In the genomic region with DNA sequence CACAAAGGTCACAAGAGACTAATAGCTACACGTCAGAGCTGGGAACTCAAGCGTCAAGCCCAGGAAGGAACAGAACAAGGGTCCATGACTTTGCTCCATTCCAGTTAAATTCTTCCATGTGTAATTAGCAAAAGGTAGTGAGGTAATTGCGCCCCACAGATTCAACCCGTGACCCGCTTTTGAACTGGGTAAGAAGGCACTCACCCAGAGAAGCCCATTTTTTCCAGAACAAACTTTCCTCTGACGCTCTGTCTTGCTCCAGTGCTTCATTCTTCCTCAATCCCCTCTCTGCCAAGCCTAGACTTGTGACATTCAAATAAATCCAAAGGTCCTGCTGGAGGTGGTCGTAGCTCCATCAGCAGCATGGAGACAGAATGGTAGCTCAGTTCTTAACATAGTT, we compare ENCODE assay signal across 11 mouse cellular contexts.
"Had no signal": no experiment of that assay in that cellular context is flagged by ENCODE, and none has a peak within 500 bp of the region (broad histone marks: within the 10 kb centered on the region; RNA-seq: fewer than 3 reads in every experiment).

No protein-coding gene starts in this region.

- H3K4me3 ChIP-seq: intestine, embryonic 15.5 days; layer of hippocampus, adult 2 months had no signal

- H3K27me3 ChIP-seq: intestine, embryonic 15.5 days had no signal

- H3K27ac ChIP-seq: intestine, embryonic 15.5 days; layer of hippocampus, adult 2 months; liver, embryonic 14.5 days; macrophage had no signal

- DNase-seq: layer of hippocampus, adult 9-11 months; liver, postnatal 0 days; lung, embryonic 14.5 days; midbrain, embryonic 14.5 days; thymus, adult 18-20 months; thymus, postnatal 36 days had no signal

- H3K36me3 ChIP-seq: intestine, embryonic 15.5 days had no signal

- H3K9ac ChIP-seq: intestine, embryonic 15.5 days; liver, embryonic 14.5 days; liver, postnatal 0 days; lung, embryonic 14.5 days had no signal

- H3K4me2 ChIP-seq: intestine, embryonic 15.5 days; lung, embryonic 14.5 days had no signal

- H3K9me3 ChIP-seq: intestine, embryonic 15.5 days had no signal

- ATAC-seq: intestine, embryonic 15.5 days; liver, postnatal 0 days; lung, postnatal 0 days had no signal
